9 mouse cellular contexts compared by ENCODE assay signal in the genomic region with DNA sequence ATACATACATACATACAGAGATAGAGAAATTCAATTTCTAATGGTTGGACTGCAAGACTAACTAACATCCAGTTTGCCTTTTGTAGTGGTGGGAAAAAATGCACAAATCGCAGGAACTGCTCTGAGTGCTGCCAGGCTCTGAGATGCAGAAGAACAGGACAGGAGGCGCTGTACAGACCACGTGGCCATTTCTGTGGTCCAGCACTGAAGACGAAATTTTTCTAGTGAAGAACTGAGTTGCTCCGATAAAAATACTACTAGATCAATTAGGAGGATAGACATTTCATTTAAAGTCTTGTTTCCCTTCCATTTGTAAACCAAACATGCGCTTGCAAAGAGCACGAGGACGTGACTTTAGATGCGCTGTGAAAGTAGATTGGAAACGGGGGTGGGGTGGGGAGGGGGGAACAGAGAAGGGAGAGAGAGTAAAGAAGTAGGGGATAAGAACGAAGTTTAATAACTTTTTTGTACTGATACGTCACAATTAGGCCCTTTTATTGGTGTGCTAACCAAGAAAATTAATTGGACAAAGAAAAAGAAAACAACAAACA. TPM values are rescaled to one million over a fixed set of nuclear protein-coding genes. Genes with fewer than 3 reads are reported as not detected.
DNase-seq lines count a peak whose midpoint lies in the region; ATAC-seq and TF ChIP-seq lines count a peak whose summit lies in the region.
"Had no signal": no experiment of that assay in that cellular context is flagged by ENCODE, and none has a peak within 500 bp of the region (broad histone marks: within the 10 kb centered on the region; RNA-seq: fewer than 3 reads in every experiment).

No protein-coding gene starts in this region.

- H3K27me3 ChIP-seq in embryonic facial prominence, embryonic 10.5 days (replicated peaks; ENCODE audit: low read depth, poor library complexity, severe bottlenecking) = no peaks in the 10 kb centered on the region
- H3K27me3 ChIP-seq in hindbrain, postnatal 0 days (ENCODE audit: insufficient read depth, low read length) = no peaks in the 10 kb centered on the region

- DNase-seq in layer of hippocampus, adult 2 months (ENCODE audit: low spot score in 2 of 2) = peak in 1 of 2 experiments; percentile 27
- no peak for DNase-seq in layer of hippocampus, adult 8-10 months (ENCODE audit: low spot score in 2 of 2)
- DNase-seq in Muller cell, postnatal 12 days (ENCODE audit: inconsistent ontology term) = peak; percentile 39
- peak; percentile 63 for DNase-seq in embryonic facial prominence, embryonic 10.5 days (ENCODE audit: low spot score)
- peak; percentile 75 for DNase-seq in hindbrain, postnatal 0 days (ENCODE audit: low spot score)
- DNase-seq in mesoderm, embryonic 11.5 days (ENCODE audit: low read depth, low spot score) = peak; percentile 76
- DNase-seq in thymus, postnatal 10 days (ENCODE audit: low spot score in 2 of 2) = no peak

- peaks cover 22% of the 10 kb centered on the region for H3K4me1 ChIP-seq in embryonic facial prominence, embryonic 10.5 days
- H3K4me1 ChIP-seq in hindbrain, postnatal 0 days (ENCODE audit: insufficient read depth, low read length) = no peaks in the 10 kb centered on the region

- peak overlapping the region; percentile 39; the same call in 1 of the 2 replicates for H3K27ac ChIP-seq in layer of hippocampus, adult 2 months
- H3K27ac ChIP-seq in embryonic facial prominence, embryonic 10.5 days (replicated peaks) = peak overlapping the region; percentile 66
- H3K27ac ChIP-seq in hindbrain, postnatal 0 days = no peak overlapping the region

- no peaks in the 10 kb centered on the region for H3K36me3 ChIP-seq in embryonic facial prominence, embryonic 10.5 days (replicated peaks)
- H3K36me3 ChIP-seq in hindbrain, postnatal 0 days (ENCODE audit: insufficient read depth, low read length) = no peaks in the 10 kb centered on the region

- peak overlapping the region; percentile 65 for H3K4me2 ChIP-seq in hindbrain, postnatal 0 days (ENCODE audit: low read depth, low read length)

- H3K4me3 ChIP-seq in layer of hippocampus, adult 2 months = peak overlapping the region; percentile 55
- H3K4me3 ChIP-seq in embryonic facial prominence, embryonic 10.5 days = peak overlapping the region; percentile 65
- peak overlapping the region; percentile 56 for H3K4me3 ChIP-seq in hindbrain, postnatal 0 days (ENCODE audit: low read length)

- no peaks in the 10 kb centered on the region for H3K9me3 ChIP-seq in embryonic facial prominence, embryonic 10.5 days
- no peaks in the 10 kb centered on the region for H3K9me3 ChIP-seq in hindbrain, postnatal 0 days (ENCODE audit: low read length)

- under 1% methylated on average over 12 of the region's 12 CpGs for WGBS in embryonic facial prominence, embryonic 10.5 days
- under 1% methylated on average over 12 of the region's 12 CpGs for WGBS in hindbrain, postnatal 0 days

- H3K9ac ChIP-seq in hindbrain, postnatal 0 days (replicated peaks; ENCODE audit: low read length) = peak overlapping the region; percentile 26; the same call in 1 of the 2 replicates

- peak; percentile 48 for TF ChIP-seq CTCF in layer of hippocampus, adult 2 months (conservative IDR thresholded peaks at IDR 0.05)
- TF ChIP-seq CTCF in hindbrain, postnatal 0 days (IDR thresholded peaks at IDR 0.05; ENCODE audit: low read depth) = peak; percentile 53

- ATAC-seq in hindbrain, postnatal 0 days = no peak
- no peak for ATAC-seq in megakaryocyte progenitor cell, adult 5-6 weeks (replicated peaks; ENCODE audit: poor library complexity)

RNA-seq across cellular contexts. Expression of gene Trim27, which starts 7.6 kb away (rescaled TPM):
- total RNA-seq in layer of hippocampus, adult 2 months (2021) = 10 to 100 TPM; 38.7 to 39.9 TPM
- 10 to 100 TPM; 37.2 to 44.2 (median 40.2) TPM for total RNA-seq in layer of hippocampus, adult 8-10 months (2022)
- 180 and 191 TPM in 2 replicates for polyA plus RNA-seq in embryonic facial prominence, embryonic 10.5 days (2016; fragmentation: Nextera tagmentation; extraction: Ambion mirVana)
- total RNA-seq in hindbrain, postnatal 0 days (2014; rRNA removed) = 84.9 and 107 TPM in 2 replicates
- polyA plus RNA-seq in hindbrain, postnatal 0 days (2015; fragmentation: Nextera tagmentation; extraction: Ambion mirVana) = 68.3 and 69.1 TPM in 2 replicates
- 108 and 116 TPM in 2 replicates for total RNA-seq in megakaryocyte progenitor cell, adult 5-6 weeks (2015)
- total RNA-seq in megakaryocyte progenitor cell, adult 5-6 weeks (2017) = 170 and 177 TPM in 2 replicates

RNA-seq across cellular contexts. Expression of gene Olfr1368, which starts 26.0 kb away (rescaled TPM):
- total RNA-seq in layer of hippocampus, adult 2 months (2021) = not detected
- total RNA-seq in layer of hippocampus, adult 8-10 months (2022) = not detected
- polyA plus RNA-seq in embryonic facial prominence, embryonic 10.5 days (2016; fragmentation: Nextera tagmentation; extraction: Ambion mirVana) = not detected in 2 replicates
- total RNA-seq in hindbrain, postnatal 0 days (2014; rRNA removed) = not detected in 2 replicates
- polyA plus RNA-seq in hindbrain, postnatal 0 days (2015; fragmentation: Nextera tagmentation; extraction: Ambion mirVana) = not detected in 2 replicates
- not detected in 2 replicates for total RNA-seq in megakaryocyte progenitor cell, adult 5-6 weeks (2015)
- not detected in 2 replicates for total RNA-seq in megakaryocyte progenitor cell, adult 5-6 weeks (2017)
- polyA plus RNA-seq: large intestine, adult 2 months had no signal

RNA-seq across cellular contexts. Expression of gene Olfr263, which starts 42.2 kb away (rescaled TPM):
- not detected for total RNA-seq in layer of hippocampus, adult 2 months (2021)
- total RNA-seq in layer of hippocampus, adult 8-10 months (2022) = not detected
- not detected in 2 replicates for polyA plus RNA-seq in embryonic facial prominence, embryonic 10.5 days (2016; fragmentation: Nextera tagmentation; extraction: Ambion mirVana)
- not detected in 2 replicates for total RNA-seq in hindbrain, postnatal 0 days (2014; rRNA removed)
- not detected in 2 replicates for polyA plus RNA-seq in hindbrain, postnatal 0 days (2015; fragmentation: Nextera tagmentation; extraction: Ambion mirVana)
- not detected in 2 replicates for total RNA-seq in megakaryocyte progenitor cell, adult 5-6 weeks (2015)
- not detected in 2 replicates for total RNA-seq in megakaryocyte progenitor cell, adult 5-6 weeks (2017)
- polyA plus RNA-seq: large intestine, adult 2 months had no signal

Comparison
In these comparisons a context has a peak if more than half of its experiments do, and no peak if none do; other contexts are left out.
1. DNase-seq: peak in Muller cell, postnatal 12 days (single experiment), embryonic facial prominence, embryonic 10.5 days (single experiment), hindbrain, postnatal 0 days (single experiment) and mesoderm, embryonic 11.5 days (single experiment); none in layer of hippocampus, adult 8-10 months (0 of 2) and thymus, postnatal 10 days (0 of 2).
2. Peak in every context shown above with its lines, with median percentiles within 50 percentile points of each other: H3K4me3 ChIP-seq.